Mouse (Mus musculus): ENCODE results near the gene Ints7. TPM values are rescaled to one million over a fixed set of nuclear protein-coding genes. Genes with fewer than 3 reads are reported as not detected.

Ints7 gene
- total and polyA plus RNA-seq, 2 experiments from 2014 or later = 26.3 to 41.3 TPM

DNA sequence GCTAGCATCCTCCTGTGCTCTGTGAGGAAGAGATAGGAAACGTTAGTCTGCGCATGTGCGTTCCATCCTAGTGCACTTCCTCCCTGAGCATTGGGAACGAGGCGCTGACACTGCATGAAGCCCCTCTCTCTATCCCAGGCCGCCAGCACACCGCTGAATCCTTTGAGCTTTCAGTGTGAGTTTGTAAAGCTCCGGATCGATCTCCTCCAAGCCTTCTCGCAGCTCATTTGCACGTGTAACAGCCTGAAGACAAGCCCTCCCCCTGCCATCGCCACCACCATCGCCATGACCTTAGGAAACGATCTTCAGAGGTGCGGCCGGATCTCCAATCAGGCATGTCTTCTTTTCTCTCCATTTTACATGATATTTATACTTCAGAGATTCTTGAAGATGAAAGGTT lies 37.4 kb downstream of the Ints7 start:
- DNase-seq (ENCODE audit: low spot score) (no peak), ATAC-seq (no peak)
- 89% methylated on average over 16 of the region's 16 CpGs for WGBS
- Histone ChIP-seq H3K27me3 (ENCODE audit: insufficient read depth, low read length) (no peaks in the 10 kb centered on the region), H3K27ac (no peak overlapping the region), H3K36me3 (ENCODE audit: insufficient read depth, low read length) (peaks cover 72% of the 10 kb centered on the region), H3K9ac (replicated peaks; ENCODE audit: low read length) (no peak overlapping the region), H3K9me3 (ENCODE audit: low read length) (no peaks in the 10 kb centered on the region), H3K4me2 (ENCODE audit: low read depth, low read length) (no peak overlapping the region), H3K4me1 (ENCODE audit: insufficient read depth, low read length) (no peaks in the 10 kb centered on the region), H3K4me3 (ENCODE audit: low read length) (no peak overlapping the region)
- no peak for TF ChIP-seq CTCF (IDR thresholded peaks at IDR 0.05; ENCODE audit: low read depth)

DNA sequence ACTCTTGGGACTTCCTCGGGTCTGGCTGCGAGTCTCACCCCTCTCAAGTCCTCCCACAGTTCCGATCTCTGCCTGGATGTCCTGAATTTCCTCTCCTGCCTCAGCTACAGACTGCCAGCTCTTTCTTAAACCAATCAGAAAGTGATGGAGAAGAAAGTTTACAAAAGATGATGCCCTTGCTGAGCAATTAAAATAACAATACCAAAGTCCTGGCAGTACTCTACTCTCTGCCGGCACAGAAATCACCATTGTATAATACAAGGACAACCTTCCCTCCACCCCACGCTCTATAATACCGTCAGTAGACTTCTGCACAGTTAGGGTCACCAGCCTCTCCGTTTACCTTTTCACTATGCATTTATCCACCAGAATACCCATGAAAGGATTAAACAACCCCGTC lies 40.8 kb downstream of the Ints7 start:
- H3K9ac ChIP-seq (replicated peaks; ENCODE audit: low read length) = no peak overlapping the region
- H3K4me1 ChIP-seq (ENCODE audit: insufficient read depth, low read length) = no peaks in the 10 kb centered on the region
- ATAC-seq (no peak), DNase-seq (ENCODE audit: low spot score) (no peak)
- H3K4me3 ChIP-seq (ENCODE audit: low read length) = no peak overlapping the region
- no peaks in the 10 kb centered on the region for H3K9me3 ChIP-seq (ENCODE audit: low read length)
- H3K4me2 ChIP-seq (ENCODE audit: low read depth, low read length) = no peak overlapping the region
- H3K27ac ChIP-seq = no peak overlapping the region
- peaks cover 72% of the 10 kb centered on the region for H3K36me3 ChIP-seq (ENCODE audit: insufficient read depth, low read length)
- 62% methylated on average over 8 of the region's 8 CpGs for WGBS
- H3K27me3 ChIP-seq (ENCODE audit: insufficient read depth, low read length) = no peaks in the 10 kb centered on the region
- no peak for TF ChIP-seq CTCF (IDR thresholded peaks at IDR 0.05; ENCODE audit: low read depth)

DNA sequence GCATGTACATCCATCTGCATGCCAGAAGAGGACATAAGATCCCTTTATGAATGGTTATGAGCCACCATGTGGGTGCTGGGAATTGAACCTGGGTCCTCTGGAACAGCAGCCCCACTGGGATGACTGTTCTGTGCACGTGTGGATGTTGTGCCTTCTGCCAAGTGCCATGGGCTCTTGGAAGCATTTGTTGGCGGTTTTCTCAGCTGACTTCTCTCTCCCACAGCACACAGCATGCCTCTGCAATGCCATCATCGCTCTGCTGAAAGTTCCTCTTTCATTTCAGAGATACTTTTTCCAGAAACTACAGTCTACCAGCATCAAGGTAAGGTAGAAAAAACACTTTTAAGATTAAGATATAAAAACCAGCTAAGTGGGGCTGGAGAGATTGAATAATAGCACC lies 42.2 kb downstream of the Ints7 start:
- WGBS = 86% methylated on average over 3 of the region's 3 CpGs
- no peak for ATAC-seq
- no peak for DNase-seq (ENCODE audit: low spot score)
- Histone ChIP-seq H3K4me1 (ENCODE audit: insufficient read depth, low read length) (no peaks in the 10 kb centered on the region), H3K4me2 (ENCODE audit: low read depth, low read length) (no peak overlapping the region), H3K9ac (replicated peaks; ENCODE audit: low read length) (no peak overlapping the region), H3K4me3 (ENCODE audit: low read length) (no peak overlapping the region), H3K27me3 (ENCODE audit: insufficient read depth, low read length) (no peaks in the 10 kb centered on the region), H3K36me3 (ENCODE audit: insufficient read depth, low read length) (peaks cover 64% of the 10 kb centered on the region), H3K9me3 (ENCODE audit: low read length) (no peaks in the 10 kb centered on the region), H3K27ac (no peak overlapping the region)
- TF ChIP-seq CTCF (IDR thresholded peaks at IDR 0.05; ENCODE audit: low read depth) = no peak

DNA sequence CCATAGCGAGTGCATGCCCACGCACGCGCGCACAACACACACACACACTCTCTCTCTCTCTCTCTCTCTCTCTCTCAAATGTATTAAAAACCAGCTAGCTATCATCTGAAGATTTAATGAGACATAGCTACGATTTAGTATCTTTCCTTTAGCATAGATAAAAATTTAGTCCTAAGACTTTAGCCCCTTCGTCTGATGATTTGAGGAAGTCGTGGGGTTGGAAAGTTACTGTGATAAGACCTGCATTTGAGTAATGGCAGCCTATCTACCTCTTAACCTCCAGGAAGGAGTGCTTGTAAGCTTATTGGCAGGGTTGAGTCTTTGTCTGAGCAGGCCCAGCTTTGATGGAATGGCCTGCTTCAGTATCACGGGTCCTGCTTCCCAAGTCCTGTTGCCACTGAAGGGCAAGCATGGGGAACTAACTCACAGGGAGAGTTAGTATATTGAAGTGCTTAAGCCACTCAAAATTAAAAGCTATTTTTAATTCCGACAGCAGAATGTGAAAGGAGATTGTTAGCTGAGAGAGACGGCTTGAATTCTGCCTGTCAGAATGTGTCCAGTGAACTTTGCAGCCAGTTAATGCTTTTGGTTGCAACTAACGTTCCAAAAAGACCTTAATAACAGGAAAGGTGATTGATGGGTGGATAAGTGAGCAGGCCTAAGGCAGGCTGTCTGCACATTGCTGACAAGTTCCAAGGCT lies 42.8 kb downstream of the Ints7 start:
- TF ChIP-seq CTCF (IDR thresholded peaks at IDR 0.05; ENCODE audit: low read depth) = no peak

DNA sequence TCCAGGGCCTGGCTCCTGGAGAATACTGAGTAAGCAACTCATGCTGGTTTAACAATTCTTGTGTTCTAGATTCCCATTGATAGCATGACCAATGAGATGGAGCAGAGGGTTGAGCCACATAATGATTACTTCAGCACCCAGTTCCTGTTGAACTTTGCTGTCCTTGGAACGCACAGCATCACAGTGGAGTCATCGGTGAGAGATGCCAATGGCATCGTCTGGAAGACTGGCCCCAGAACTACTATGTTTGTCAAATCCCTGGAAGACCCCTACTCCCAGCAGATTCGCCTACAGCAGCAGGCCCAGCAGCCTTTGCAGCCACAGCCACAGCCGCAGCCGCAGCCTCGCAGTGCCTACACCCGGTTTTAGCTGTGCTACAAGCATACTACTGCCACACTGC lies 45.7 kb downstream of the Ints7 start:
- ATAC-seq = no peak
- H3K9me3 ChIP-seq (ENCODE audit: low read length) = no peaks in the 10 kb centered on the region
- H3K4me1 ChIP-seq (ENCODE audit: insufficient read depth, low read length) = no peaks in the 10 kb centered on the region
- 93% methylated on average over 8 of the region's 8 CpGs for WGBS
- H3K27me3 ChIP-seq (ENCODE audit: insufficient read depth, low read length) = no peaks in the 10 kb centered on the region
- no peak overlapping the region for H3K4me2 ChIP-seq (ENCODE audit: low read depth, low read length)
- no peak overlapping the region for H3K9ac ChIP-seq (replicated peaks; ENCODE audit: low read length)
- H3K36me3 ChIP-seq (ENCODE audit: insufficient read depth, low read length) = peaks cover 42% of the 10 kb centered on the region
- no peak for DNase-seq (ENCODE audit: low spot score)
- no peak overlapping the region for H3K4me3 ChIP-seq (ENCODE audit: low read length)
- TF ChIP-seq CTCF (IDR thresholded peaks at IDR 0.05; ENCODE audit: low read depth) = no peak
- H3K27ac ChIP-seq = no peak overlapping the region

More for the DNA sequence above, 42.8 kb downstream of the Ints7 start:
- WGBS = 93% methylated on average over 12 of the region's 12 CpGs
- H3K36me3 ChIP-seq (ENCODE audit: insufficient read depth, low read length) = peaks cover 58% of the 10 kb centered on the region
- ATAC-seq = no peak
- H3K9me3 ChIP-seq (ENCODE audit: low read length) = no peaks in the 10 kb centered on the region
- no peak for DNase-seq (ENCODE audit: low spot score)
- H3K27ac ChIP-seq = no peak overlapping the region
- no peak overlapping the region for H3K4me2 ChIP-seq (ENCODE audit: low read depth, low read length)
- no peaks in the 10 kb centered on the region for H3K27me3 ChIP-seq (ENCODE audit: insufficient read depth, low read length)
- no peak overlapping the region for H3K9ac ChIP-seq (replicated peaks; ENCODE audit: low read length)
- no peak overlapping the region for H3K4me3 ChIP-seq (ENCODE audit: low read length)
- H3K4me1 ChIP-seq (ENCODE audit: insufficient read depth, low read length) = no peaks in the 10 kb centered on the region

DNA sequence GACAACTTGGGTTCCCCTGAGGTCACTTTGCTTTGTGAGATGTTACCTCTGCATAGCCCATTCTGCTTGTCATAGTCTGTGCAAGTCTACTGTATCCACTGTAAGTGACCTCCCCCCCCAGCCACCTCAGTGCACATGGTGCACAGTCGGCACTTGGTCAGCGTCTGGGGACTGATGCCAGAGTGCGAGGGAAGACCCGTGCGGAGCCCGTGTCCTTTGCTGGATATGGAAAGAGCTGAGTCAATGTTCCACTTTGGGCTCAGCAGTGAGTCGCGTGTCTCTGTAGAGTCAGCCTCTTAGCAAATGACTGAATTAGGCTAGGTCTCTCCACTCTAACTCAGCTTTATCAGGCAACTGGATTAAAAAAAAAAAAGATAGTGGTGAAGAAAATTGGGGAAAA lies 47.4 kb downstream of the Ints7 start:
- ATAC-seq (no peak), DNase-seq (ENCODE audit: low spot score) (no peak)
- Histone ChIP-seq H3K36me3 (ENCODE audit: insufficient read depth, low read length) (peaks cover 28% of the 10 kb centered on the region), H3K4me1 (ENCODE audit: insufficient read depth, low read length) (no peaks in the 10 kb centered on the region), H3K9ac (replicated peaks; ENCODE audit: low read length) (no peak overlapping the region), H3K27ac (no peak overlapping the region), H3K27me3 (ENCODE audit: insufficient read depth, low read length) (no peaks in the 10 kb centered on the region), H3K4me2 (ENCODE audit: low read depth, low read length) (no peak overlapping the region), H3K4me3 (ENCODE audit: low read length) (no peak overlapping the region), H3K9me3 (ENCODE audit: low read length) (no peaks in the 10 kb centered on the region)
- no peak for TF ChIP-seq CTCF (IDR thresholded peaks at IDR 0.05; ENCODE audit: low read depth)
- WGBS = 94% methylated on average over 8 of the region's 8 CpGs

DNA sequence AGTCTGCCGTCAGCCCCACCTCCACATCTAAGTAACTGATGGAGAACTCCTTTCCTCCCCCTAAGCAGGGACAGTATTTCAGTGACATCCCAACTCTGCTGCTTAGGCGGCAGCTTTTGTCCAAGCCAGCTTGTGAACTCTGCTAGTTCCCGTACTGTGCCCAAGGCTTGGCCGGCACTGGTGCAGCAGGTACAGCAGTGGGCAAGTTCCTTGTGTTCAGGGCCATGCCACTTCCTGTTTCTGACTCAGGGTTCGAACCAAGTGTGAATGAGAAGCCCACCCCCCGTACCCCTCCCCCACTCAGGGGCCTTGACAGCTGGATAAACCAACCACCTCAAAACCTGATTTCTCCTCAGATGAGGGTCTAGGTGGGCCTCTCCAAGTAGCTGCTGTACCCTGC lies 49.1 kb downstream of the Ints7 start:
- ATAC-seq = no peak
- Histone ChIP-seq H3K4me2 (ENCODE audit: low read depth, low read length) (no peak overlapping the region), H3K9ac (replicated peaks; ENCODE audit: low read length) (no peak overlapping the region), H3K27ac (no peak overlapping the region), H3K27me3 (ENCODE audit: insufficient read depth, low read length) (no peaks in the 10 kb centered on the region), H3K9me3 (ENCODE audit: low read length) (no peaks in the 10 kb centered on the region), H3K4me1 (ENCODE audit: insufficient read depth, low read length) (no peaks in the 10 kb centered on the region), H3K36me3 (ENCODE audit: insufficient read depth, low read length) (peaks cover 13% of the 10 kb centered on the region), H3K4me3 (ENCODE audit: low read length) (no peak overlapping the region)
- no peak for TF ChIP-seq CTCF (IDR thresholded peaks at IDR 0.05; ENCODE audit: low read depth)
- 83% methylated on average over 6 of the region's 6 CpGs for WGBS
- DNase-seq (ENCODE audit: low spot score) = no peak
